Mouse (Mus musculus): ENCODE results near the gene Kcnj15.
A peak's percentile ranks its signal among the peaks of the same experiment; 100 is the strongest.

Gene Kcnj15

GRCm38 (mm10) chr16:95257266-95257894 is at the start of gene Kcnj15:
TSS of gene Kcnj15 (plus strand) at chr16:95257558.
- DNase-seq = no peak

- no peak for DNase-seq
These were observed 49.1 kb upstream of the Kcnj15 start for GRCm38 (mm10) chr16:95208243-95208642.

GRCm38 (mm10) chr16:95209011-95209466 is 48.3 kb upstream of the Kcnj15 start:
- DNase-seq = peak; percentile 47

GRCm38 (mm10) chr16:95214251-95215197 is 42.8 kb upstream of the Kcnj15 start:
- no peak for DNase-seq

GRCm38 (mm10) chr16:95215782-95216181 is 41.6 kb upstream of the Kcnj15 start:
- DNase-seq = no peak

GRCm38 (mm10) chr16:95216346-95216745 is 41.0 kb upstream of the Kcnj15 start:
- DNase-seq = no peak

- no peak for DNase-seq
These were observed 40.5 kb upstream of the Kcnj15 start for GRCm38 (mm10) chr16:95216824-95217223.

- DNase-seq = no peak
These were observed 38.6 kb upstream of the Kcnj15 start for GRCm38 (mm10) chr16:95218783-95219182.

GRCm38 (mm10) chr16:95219459-95219858 is 37.9 kb upstream of the Kcnj15 start:
- DNase-seq = no peak

GRCm38 (mm10) chr16:95221051-95221450 is 36.3 kb upstream of the Kcnj15 start:
- no peak for DNase-seq

GRCm38 (mm10) chr16:95222026-95222718 is 35.2 kb upstream of the Kcnj15 start:
- no peak for DNase-seq

- DNase-seq = no peak
These were observed 33.9 kb upstream of the Kcnj15 start for GRCm38 (mm10) chr16:95223435-95223834.

GRCm38 (mm10) chr16:95225285-95225684 is 32.1 kb upstream of the Kcnj15 start:
- DNase-seq = no peak

- no peak for DNase-seq
These were observed 25.6 kb upstream of the Kcnj15 start for GRCm38 (mm10) chr16:95231768-95232167.

GRCm38 (mm10) chr16:95234891-95235548 is 22.3 kb upstream of the Kcnj15 start:
- DNase-seq = no peak

- no peak for DNase-seq
These were observed 18.0 kb upstream of the Kcnj15 start for GRCm38 (mm10) chr16:95239209-95239925.

- peak; percentile 48 for DNase-seq
These were observed 16.7 kb upstream of the Kcnj15 start for GRCm38 (mm10) chr16:95240688-95241087.

GRCm38 (mm10) chr16:95241581-95241980 is 15.8 kb upstream of the Kcnj15 start:
- DNase-seq = peak; percentile 77

GRCm38 (mm10) chr16:95242114-95242513 is 15.2 kb upstream of the Kcnj15 start:
- peak; percentile 67 for DNase-seq

GRCm38 (mm10) chr16:95243401-95243800 is 14.0 kb upstream of the Kcnj15 start:
- no peak for DNase-seq

GRCm38 (mm10) chr16:95244626-95245303 is 12.6 kb upstream of the Kcnj15 start:
- peak; percentile 33 for DNase-seq

Data from kidney, postnatal 10 days (tissue).